Mouse (Mus musculus): ENCODE data around the gene Fntb.

DNA sequence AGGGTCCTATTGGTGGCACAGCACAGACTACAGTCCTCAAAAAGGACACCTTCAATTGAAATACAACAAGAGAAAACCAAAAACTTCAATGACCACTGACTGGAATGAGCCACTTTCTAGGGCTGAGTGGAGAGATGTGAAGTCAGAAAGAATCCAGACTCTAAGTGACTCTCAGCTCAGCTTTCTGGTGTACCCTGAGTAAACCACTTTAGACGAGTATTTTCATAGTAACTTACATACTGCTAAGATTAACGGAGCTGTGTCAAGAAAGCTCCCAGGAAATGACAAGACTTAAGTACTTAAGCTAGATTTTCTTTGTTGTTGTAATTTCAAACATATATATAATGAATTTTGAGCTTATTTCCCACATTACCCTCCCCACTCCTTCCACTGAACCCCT is 182.8 kb downstream of the Fntb start:
- no peak for TF ChIP-seq CTCF (IDR thresholded peaks at IDR 0.05; ENCODE audit: low read depth)
- TF ChIP-seq EP300 (IDR thresholded peaks at IDR 0.05; ENCODE audit: low read depth): no peak

Measured in liver, postnatal 0 days (tissue).